Mouse (Mus musculus) kidney, adult 2 months (tissue): ENCODE results near the gene Ltc4s. TPM values are rescaled to one million over a fixed set of nuclear protein-coding genes. Genes with fewer than 3 reads are reported as not detected.

Experiments
- DNase-seq: peaks from one replicate; pipeline ENCODE4 v3.0.0; 2021
- H3K27ac ChIP-seq: fragments of 200-500 bp; 2 replicates; pipeline ENCODE4 v1.5.1; 2012; ENCODE audit warnings: low read depth, low read length, control low read depth, inconsistent platforms; ENCODE audit not compliant: insufficient read depth
- H3K27me3 ChIP-seq: fragments of 200-500 bp; replicated peaks from 2 replicates; pipeline ENCODE4 v1.6.1; 2012; ENCODE audit warnings: mild to moderate bottlenecking, moderate library complexity, low read length, inconsistent platforms; ENCODE audit not compliant: control insufficient read depth, insufficient read depth
- H3K36me3 ChIP-seq: fragments of 200-500 bp; 2 replicates; pipeline ENCODE4 v1.6.1; 2012; ENCODE audit warnings: mild to moderate bottlenecking, moderate library complexity, low read length, inconsistent platforms; ENCODE audit not compliant: control insufficient read depth, insufficient read depth
- H3K4me1 ChIP-seq: fragments of 200-500 bp; 2 replicates; pipeline ENCODE4 v1.6.1; 2011; ENCODE audit warnings: low read length; ENCODE audit not compliant: control insufficient read depth, insufficient read depth
- H3K4me3 ChIP-seq: fragments of 200-500 bp; 2 replicates; pipeline ENCODE4 v1.5.1; 2011; ENCODE audit warnings: mild to moderate bottlenecking, low read depth, low read length, control low read depth; ENCODE audit not compliant: insufficient read depth
- CTCF ChIP-seq: fragments of 200-500 bp; conservative IDR thresholded peaks from 2 replicates; pipeline ENCODE4 v1.5.1; 2011; ENCODE audit warnings: low read depth, mild to moderate bottlenecking, control low read depth, low read length, moderate library complexity, mixed read lengths; ENCODE audit not compliant: insufficient read depth, insufficient read length
- POLR2A ChIP-seq: fragments of 200-500 bp; IDR thresholded peaks from one replicate; pipeline ENCODE4 v1.6.1; 2011; ENCODE audit warnings: low read depth, low read length, control low read depth
- WGBS: fragments of 180-500 bp; shearing (Covaris S2); methylation state at CpG from one replicate; pipeline ENCODE4 v1.1.7; 2018; 5-methylcytosine and 5-hydroxymethylcytosine counted together
- polyA plus RNA-seq: library from polyadenylated mRNA; depleted of rRNA; stranded (reverse); fragments of >200 nt; gene quantifications from 2 replicates; pipeline ENCODE4 v1.2.3, GENCODE M21; 2012

Gene Ltc4s
- polyA plus RNA-seq, 1 experiment, result 33.8 TPM

DNA sequence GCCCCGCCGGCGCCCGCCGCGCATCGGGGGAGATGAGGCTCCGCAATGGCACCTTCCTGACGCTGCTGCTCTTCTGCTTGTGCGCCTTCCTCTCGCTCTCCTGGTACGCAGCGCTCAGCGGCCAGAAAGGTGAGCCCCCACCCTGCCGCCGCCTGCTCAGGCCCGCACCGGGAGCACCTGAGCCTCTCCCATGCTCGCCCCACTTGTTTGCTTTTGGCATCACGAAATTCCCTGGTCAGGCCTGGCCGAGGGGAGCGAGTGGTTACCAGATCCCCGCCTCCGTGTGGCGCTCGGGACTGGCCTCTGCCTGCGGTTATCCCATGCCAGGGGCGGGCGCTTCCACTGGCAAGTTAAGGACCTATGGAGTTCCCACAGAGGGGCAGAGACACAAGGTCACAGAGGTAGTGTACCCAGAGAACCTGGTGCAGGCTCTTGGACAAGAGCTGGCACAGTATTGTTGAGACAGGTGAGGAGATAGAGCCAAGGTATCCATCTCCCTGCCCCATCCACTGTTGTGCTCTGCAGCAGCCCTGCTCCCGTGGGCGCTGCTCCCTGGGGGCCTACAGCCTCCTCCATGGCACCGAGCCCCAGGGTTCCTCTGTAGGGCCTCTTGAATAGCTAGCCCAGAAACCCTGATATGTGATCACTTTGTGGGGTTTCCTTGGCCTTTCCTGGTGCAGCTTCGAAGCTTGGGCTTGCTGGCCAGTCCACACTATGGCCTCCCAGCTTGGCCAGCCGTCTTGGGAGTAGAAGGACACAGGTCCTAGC is 12.6 kb downstream of the Ltc4s start:
- 2% methylated on average over 34 of the region's 34 CpGs for WGBS
- Histone ChIP-seq H3K4me3 (peak overlapping the region; percentile 89), H3K4me1 (peaks cover 31% of the 10 kb centered on the region), H3K27ac (peak overlapping the region; percentile 80), H3K27me3 (no peaks in the 10 kb centered on the region), H3K36me3 (no peaks in the 10 kb centered on the region; the same call in 1 of the 2 replicates)
- DNase-seq, result peak; percentile 69
- no peak for TF ChIP-seq CTCF
- no peak for TF ChIP-seq POLR2A

GRCm38 (mm10) chr11:50224671-50225530 is 13.5 kb downstream of the Ltc4s start:
- Histone ChIP-seq H3K27me3 (no peaks in the 10 kb centered on the region), H3K4me1 (peaks cover 31% of the 10 kb centered on the region), H3K36me3 (no peaks in the 10 kb centered on the region), H3K27ac (peak overlapping the region; percentile 80), H3K4me3 (peak overlapping the region; percentile 89)
- peak; percentile 94 for DNase-seq
- 2% methylated on average over 66 of the region's 70 CpGs for WGBS
- TF ChIP-seq CTCF, result peak; percentile 37
- TF ChIP-seq POLR2A, result no peak

DNA sequence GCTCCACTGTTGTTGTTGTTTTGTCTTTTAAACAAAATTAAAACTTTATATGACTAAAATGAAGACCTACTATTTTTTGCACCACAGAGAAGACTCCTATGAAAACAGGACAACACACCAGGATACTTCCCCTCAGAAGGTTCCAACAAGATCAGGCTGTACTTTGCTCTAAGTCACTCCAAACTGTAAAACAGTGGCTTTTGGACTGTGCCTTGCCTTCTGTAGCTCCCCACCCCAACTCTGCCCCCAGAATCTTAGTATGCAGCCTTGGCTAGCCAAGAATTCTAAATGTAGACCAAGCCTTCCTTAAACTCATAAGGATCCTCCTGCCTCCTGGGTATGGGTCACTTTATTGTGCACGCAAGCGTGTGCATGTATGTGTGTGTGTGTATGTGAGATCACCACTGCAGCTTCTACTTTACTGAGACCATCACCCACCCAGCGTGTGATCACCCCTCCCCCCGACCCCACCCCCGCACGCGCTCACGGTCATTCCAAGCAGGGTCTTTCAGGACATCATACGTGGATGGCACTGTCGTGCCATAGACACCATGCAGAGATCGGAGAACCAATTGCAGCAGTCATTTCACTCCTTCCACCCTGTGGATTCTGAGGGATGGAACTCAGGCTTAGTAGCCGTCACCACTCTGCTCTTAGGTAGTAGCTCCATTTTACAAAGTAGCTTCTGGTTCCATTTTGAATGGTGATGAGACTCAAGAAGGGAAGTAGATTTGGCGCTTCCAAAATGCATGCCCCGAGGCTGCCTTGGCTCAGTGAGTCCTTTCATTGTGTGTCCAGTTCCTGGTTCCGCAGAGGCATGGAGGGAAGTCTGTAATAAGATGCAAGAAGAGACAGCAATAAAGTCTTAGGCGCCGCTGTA is 14.4 kb downstream of the Ltc4s start:
- Histone ChIP-seq H3K27me3 (no peaks in the 10 kb centered on the region), H3K36me3 (no peaks in the 10 kb centered on the region), H3K27ac (peak overlapping the region; percentile 47), H3K4me3 (peak overlapping the region; percentile 89), H3K4me1 (peaks cover 28% of the 10 kb centered on the region)
- WGBS, result 6% methylated on average over 17 of the region's 17 CpGs
- DNase-seq, result peak; percentile 71
- TF ChIP-seq POLR2A (no peak), CTCF (no peak)

- Histone ChIP-seq H3K4me1 (peaks cover 15% of the 10 kb centered on the region), H3K4me3 (peak overlapping the region; percentile 33; the same call in 1 of the 2 replicates), H3K27me3 (no peaks in the 10 kb centered on the region), H3K27ac (peak overlapping the region; percentile 96), H3K36me3 (no peaks in the 10 kb centered on the region)
- 39% methylated on average over 7 of the region's 7 CpGs for WGBS
- no peak for TF ChIP-seq CTCF
- TF ChIP-seq POLR2A, result no peak
- DNase-seq, result peak; percentile 83
Observed at GRCm38 (mm10) chr11:50222559-50223276, 15.7 kb downstream of the Ltc4s start.

GRCm38 (mm10) chr11:50219833-50220232 is 18.6 kb downstream of the Ltc4s start:
- no peak for DNase-seq
- Histone ChIP-seq H3K36me3 (no peaks in the 10 kb centered on the region), H3K4me1 (no peaks in the 10 kb centered on the region; the same call in 1 of the 2 replicates), H3K27ac (no peak overlapping the region), H3K27me3 (no peaks in the 10 kb centered on the region), H3K4me3 (no peak overlapping the region)
- 36% methylated on average over 2 of the region's 2 CpGs for WGBS
- no peak for TF ChIP-seq CTCF
- no peak for TF ChIP-seq POLR2A

DNA sequence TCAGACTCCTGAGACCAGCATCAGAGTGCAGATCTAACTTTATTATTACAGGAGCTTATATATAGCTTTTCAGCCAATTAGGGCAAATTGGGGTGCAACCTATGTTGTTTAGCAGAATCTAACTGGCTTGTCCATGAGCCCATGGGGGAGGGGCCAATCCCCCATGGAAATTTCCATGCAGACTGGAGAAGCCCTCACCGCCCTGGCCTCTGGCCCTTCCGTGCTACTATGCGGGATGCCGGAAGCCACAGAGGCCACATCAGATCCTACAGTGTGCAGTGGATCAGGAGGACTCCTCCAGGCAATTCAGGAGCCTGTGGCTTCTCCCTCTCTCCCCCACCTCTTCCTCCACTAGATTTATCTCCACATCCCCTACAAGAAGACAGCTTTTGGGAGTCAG is 20.6 kb downstream of the Ltc4s start:
- Histone ChIP-seq H3K36me3 (no peaks in the 10 kb centered on the region), H3K27ac (no peak overlapping the region), H3K4me1 (peaks cover 8% of the 10 kb centered on the region), H3K4me3 (no peak overlapping the region), H3K27me3 (no peaks in the 10 kb centered on the region)
- no peak for TF ChIP-seq POLR2A
- no peak for TF ChIP-seq CTCF
- 23% methylated on average over 4 of the region's 4 CpGs for WGBS
- peak; percentile 72 for DNase-seq
